Mouse (Mus musculus): ENCODE data around the gene Ccdc162. TPM values are rescaled to one million over a fixed set of nuclear protein-coding genes. Genes with fewer than 3 reads are reported as not detected.

Gene Ccdc162
- total and polyA plus RNA-seq, 3 experiments: 0.60 TPM; not detected in 2

- TF ChIP-seq TAL1 (conservative IDR thresholded peaks at IDR 0.05; ENCODE audit: low read depth, low read length): no peak
- no peak for TF ChIP-seq GATA2 (IDR thresholded peaks at IDR 0.05; ENCODE audit: borderline replicate concordance, low read depth, low read length)
- no peak for TF ChIP-seq CTCF (IDR thresholded peaks at IDR 0.05; ENCODE audit: low read depth, low read length)
- TF ChIP-seq POLR2AphosphoS5 (IDR thresholded peaks at IDR 0.05; ENCODE audit: insufficient replicate concordance, low read depth, low read length): no peak
- no peak for TF ChIP-seq GATA1 (IDR thresholded peaks at IDR 0.05; ENCODE audit: borderline replicate concordance, low read length)
- Histone ChIP-seq H3K4me3 (ENCODE audit: low read depth, low read length) (no peak overlapping the region), H3K27me3 (ENCODE audit: insufficient read depth, low read length) (peaks cover 26% of the 10 kb centered on the region), H3K4me1 (ENCODE audit: insufficient read depth, low read depth, low read length) (no peaks in the 10 kb centered on the region), H3K36me3 (replicated peaks) (no peaks in the 10 kb centered on the region), H3K9me3 (replicated peaks) (no peaks in the 10 kb centered on the region)
- ATAC-seq (ENCODE audit: extremely low read depth, insufficient number of reproducible peaks, low FRiP score, poor library complexity, severe bottlenecking): no peak
- DNase-seq (ENCODE audit: low spot score): no peak
Observed at GRCm38 (mm10) chr10:41573190-41573589, 143.2 kb downstream of the Ccdc162 start.

- Histone ChIP-seq H3K27me3 (ENCODE audit: insufficient read depth, low read length) (peaks cover 26% of the 10 kb centered on the region), H3K9me3 (replicated peaks) (no peaks in the 10 kb centered on the region), H3K4me3 (ENCODE audit: low read depth, low read length) (no peak overlapping the region), H3K36me3 (replicated peaks) (no peaks in the 10 kb centered on the region), H3K4me1 (ENCODE audit: insufficient read depth, low read depth, low read length) (no peaks in the 10 kb centered on the region)
- ATAC-seq (ENCODE audit: extremely low read depth, insufficient number of reproducible peaks, low FRiP score, poor library complexity, severe bottlenecking): no peak
- TF ChIP-seq TAL1 (conservative IDR thresholded peaks at IDR 0.05; ENCODE audit: low read depth, low read length) (no peak), GATA2 (IDR thresholded peaks at IDR 0.05; ENCODE audit: borderline replicate concordance, low read depth, low read length) (no peak), GATA1 (IDR thresholded peaks at IDR 0.05; ENCODE audit: borderline replicate concordance, low read length) (no peak), CTCF (IDR thresholded peaks at IDR 0.05; ENCODE audit: low read depth, low read length) (no peak), POLR2AphosphoS5 (IDR thresholded peaks at IDR 0.05; ENCODE audit: insufficient replicate concordance, low read depth, low read length) (no peak)
- DNase-seq (ENCODE audit: low spot score): no peak
Observed at GRCm38 (mm10) chr10:41572274-41572673, 144.2 kb downstream of the Ccdc162 start.

DNA sequence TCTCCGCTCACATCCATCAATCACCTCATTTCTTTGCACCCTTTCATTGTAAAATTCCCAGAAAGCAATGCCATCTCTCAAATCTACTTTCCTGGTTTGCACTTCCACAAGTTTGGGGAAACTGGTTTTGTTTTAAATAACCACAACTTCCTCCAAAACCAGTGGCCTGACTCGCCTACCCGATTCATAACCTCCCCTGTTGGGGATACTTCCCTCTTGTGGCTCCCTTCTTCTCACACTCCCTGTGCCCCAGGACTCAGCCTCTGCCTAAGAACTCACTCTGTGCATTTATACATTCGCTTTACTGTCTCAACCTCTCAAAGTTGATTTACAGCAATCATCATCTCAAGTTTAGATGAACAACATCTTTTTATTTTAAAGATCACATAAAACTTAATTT lies 145.4 kb downstream of the Ccdc162 start:
- TF ChIP-seq POLR2AphosphoS5 (IDR thresholded peaks at IDR 0.05; ENCODE audit: insufficient replicate concordance, low read depth, low read length) (no peak), GATA1 (IDR thresholded peaks at IDR 0.05; ENCODE audit: borderline replicate concordance, low read length) (no peak), TAL1 (conservative IDR thresholded peaks at IDR 0.05; ENCODE audit: low read depth, low read length) (no peak), CTCF (IDR thresholded peaks at IDR 0.05; ENCODE audit: low read depth, low read length) (no peak), GATA2 (IDR thresholded peaks at IDR 0.05; ENCODE audit: borderline replicate concordance, low read depth, low read length) (no peak)
- ATAC-seq (ENCODE audit: extremely low read depth, insufficient number of reproducible peaks, low FRiP score, poor library complexity, severe bottlenecking) (no peak), DNase-seq (ENCODE audit: low spot score) (no peak)
- peaks cover 24% of the 10 kb centered on the region for H3K27me3 ChIP-seq (ENCODE audit: insufficient read depth, low read length)
- no peak overlapping the region for H3K4me3 ChIP-seq (ENCODE audit: low read depth, low read length)
- no peaks in the 10 kb centered on the region for H3K9me3 ChIP-seq (replicated peaks)
- H3K4me1 ChIP-seq (ENCODE audit: insufficient read depth, low read depth, low read length): no peaks in the 10 kb centered on the region
- no peaks in the 10 kb centered on the region for H3K36me3 ChIP-seq (replicated peaks)

DNA sequence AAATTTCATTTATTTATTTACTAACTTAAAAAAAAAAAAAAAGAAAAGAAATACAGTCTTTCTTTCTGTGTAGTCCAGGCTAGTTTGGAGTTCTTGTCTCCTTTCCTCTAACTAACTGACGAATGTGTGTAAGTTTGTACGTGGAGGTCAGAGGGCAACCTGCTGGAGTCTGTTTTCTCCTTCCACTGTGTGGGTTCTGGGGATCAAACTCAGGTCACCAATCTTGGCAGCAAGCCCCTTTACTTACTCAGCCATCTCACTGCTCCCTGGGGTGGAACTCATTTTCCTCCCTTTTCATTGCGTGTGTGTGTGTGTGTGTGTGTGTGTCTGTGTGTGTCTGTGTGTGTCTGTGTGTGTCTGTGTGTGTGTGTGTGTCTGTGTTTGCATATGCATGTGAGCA lies 148.1 kb downstream of the Ccdc162 start:
- no peak overlapping the region for H3K4me3 ChIP-seq (ENCODE audit: low read depth, low read length)
- H3K27me3 ChIP-seq (ENCODE audit: insufficient read depth, low read length): peaks cover 23% of the 10 kb centered on the region
- H3K9me3 ChIP-seq (replicated peaks): no peaks in the 10 kb centered on the region
- H3K36me3 ChIP-seq (replicated peaks): no peaks in the 10 kb centered on the region
- DNase-seq (ENCODE audit: low spot score) (no peak), ATAC-seq (ENCODE audit: extremely low read depth, insufficient number of reproducible peaks, low FRiP score, poor library complexity, severe bottlenecking) (no peak)
- TF ChIP-seq TAL1 (conservative IDR thresholded peaks at IDR 0.05; ENCODE audit: low read depth, low read length) (no peak), GATA2 (IDR thresholded peaks at IDR 0.05; ENCODE audit: borderline replicate concordance, low read depth, low read length) (no peak), POLR2AphosphoS5 (IDR thresholded peaks at IDR 0.05; ENCODE audit: insufficient replicate concordance, low read depth, low read length) (no peak), CTCF (IDR thresholded peaks at IDR 0.05; ENCODE audit: low read depth, low read length) (no peak), GATA1 (IDR thresholded peaks at IDR 0.05; ENCODE audit: borderline replicate concordance, low read length) (no peak)
- no peaks in the 10 kb centered on the region for H3K4me1 ChIP-seq (ENCODE audit: insufficient read depth, low read depth, low read length)

GRCm38 (mm10) chr10:41565141-41565540 lies 151.3 kb downstream of the Ccdc162 start:
- no peak overlapping the region for H3K4me3 ChIP-seq (ENCODE audit: low read depth, low read length)
- no peaks in the 10 kb centered on the region for H3K4me1 ChIP-seq (ENCODE audit: insufficient read depth, low read depth, low read length)
- TF ChIP-seq CTCF (IDR thresholded peaks at IDR 0.05; ENCODE audit: low read depth, low read length) (no peak), GATA1 (IDR thresholded peaks at IDR 0.05; ENCODE audit: borderline replicate concordance, low read length) (no peak), GATA2 (IDR thresholded peaks at IDR 0.05; ENCODE audit: borderline replicate concordance, low read depth, low read length) (no peak), TAL1 (conservative IDR thresholded peaks at IDR 0.05; ENCODE audit: low read depth, low read length) (no peak), POLR2AphosphoS5 (IDR thresholded peaks at IDR 0.05; ENCODE audit: insufficient replicate concordance, low read depth, low read length) (no peak)
- H3K27me3 ChIP-seq (ENCODE audit: insufficient read depth, low read length): peaks cover 26% of the 10 kb centered on the region
- no peak for DNase-seq (ENCODE audit: low spot score)
- no peak for ATAC-seq (ENCODE audit: extremely low read depth, insufficient number of reproducible peaks, low FRiP score, poor library complexity, severe bottlenecking)
- no peaks in the 10 kb centered on the region for H3K36me3 ChIP-seq (replicated peaks)
- H3K9me3 ChIP-seq (replicated peaks): 0 out of 2 replicates have a peak, but pooled peaks cover 3% of the 10 kb centered on the region

- H3K4me3 ChIP-seq (ENCODE audit: low read depth, low read length): no peak overlapping the region
- H3K4me1 ChIP-seq (ENCODE audit: insufficient read depth, low read depth, low read length): no peaks in the 10 kb centered on the region
- peaks cover 25% of the 10 kb centered on the region for H3K27me3 ChIP-seq (ENCODE audit: insufficient read depth, low read length)
- DNase-seq (ENCODE audit: low spot score) (no peak), ATAC-seq (ENCODE audit: extremely low read depth, insufficient number of reproducible peaks, low FRiP score, poor library complexity, severe bottlenecking) (no peak)
- TF ChIP-seq GATA1 (IDR thresholded peaks at IDR 0.05; ENCODE audit: borderline replicate concordance, low read length): no peak
- TF ChIP-seq CTCF (IDR thresholded peaks at IDR 0.05; ENCODE audit: low read depth, low read length): no peak
- no peak for TF ChIP-seq GATA2 (IDR thresholded peaks at IDR 0.05; ENCODE audit: borderline replicate concordance, low read depth, low read length)
- no peak for TF ChIP-seq TAL1 (conservative IDR thresholded peaks at IDR 0.05; ENCODE audit: low read depth, low read length)
- no peak for TF ChIP-seq POLR2AphosphoS5 (IDR thresholded peaks at IDR 0.05; ENCODE audit: insufficient replicate concordance, low read depth, low read length)
- peaks cover 3% of the 10 kb centered on the region for H3K36me3 ChIP-seq (replicated peaks)
- 0 out of 2 replicates have a peak, but pooled peaks cover 3% of the 10 kb centered on the region for H3K9me3 ChIP-seq (replicated peaks)
Observed at GRCm38 (mm10) chr10:41561701-41562395, 154.6 kb downstream of the Ccdc162 start.
